Mouse (Mus musculus) kidney, postnatal 4 days (tissue): ENCODE measurements around the gene Hapln4.
A peak's percentile ranks its signal among the peaks of the same experiment; 100 is the strongest.
"Not testable (repeated sequence)": the region's sequence is repeated elsewhere in the genome, so short reads cannot be mapped to it uniquely, and the experiment has no call there.

Experiments
- DNase-seq, 2 experiments: peaks; one replicate each; pipeline ENCODE4 v3.0.0; 2021; ENCODE audit warnings: mixed read lengths in 2 of 2

Hapln4 gene

GRCm38 (mm10) chr8:70083285-70083684 is at the start of gene Hapln4:
Hapln4 (plus strand) TSS chr8:70083457.
- peak; percentile 65 to 76 for DNase-seq

DNA sequence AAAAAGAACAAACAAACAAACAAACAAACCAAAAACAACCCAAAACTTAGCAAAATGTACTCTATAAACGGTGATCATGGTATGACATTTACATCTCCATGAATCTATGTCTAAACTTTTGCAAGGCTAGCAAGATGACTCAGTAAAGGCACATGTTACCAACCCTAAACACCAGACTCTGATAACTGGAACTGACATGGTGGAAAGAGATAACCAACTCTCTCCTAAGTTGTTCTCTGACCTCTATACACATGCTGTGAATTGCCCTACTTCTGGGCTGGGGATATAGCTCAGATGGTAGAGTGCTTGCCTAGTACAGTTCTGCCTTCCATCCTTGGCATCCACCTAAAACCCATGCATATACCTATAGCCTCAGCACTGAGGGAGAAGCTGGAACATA is 45.3 kb upstream of the Hapln4 start:
- DNase-seq: no peak

DNA sequence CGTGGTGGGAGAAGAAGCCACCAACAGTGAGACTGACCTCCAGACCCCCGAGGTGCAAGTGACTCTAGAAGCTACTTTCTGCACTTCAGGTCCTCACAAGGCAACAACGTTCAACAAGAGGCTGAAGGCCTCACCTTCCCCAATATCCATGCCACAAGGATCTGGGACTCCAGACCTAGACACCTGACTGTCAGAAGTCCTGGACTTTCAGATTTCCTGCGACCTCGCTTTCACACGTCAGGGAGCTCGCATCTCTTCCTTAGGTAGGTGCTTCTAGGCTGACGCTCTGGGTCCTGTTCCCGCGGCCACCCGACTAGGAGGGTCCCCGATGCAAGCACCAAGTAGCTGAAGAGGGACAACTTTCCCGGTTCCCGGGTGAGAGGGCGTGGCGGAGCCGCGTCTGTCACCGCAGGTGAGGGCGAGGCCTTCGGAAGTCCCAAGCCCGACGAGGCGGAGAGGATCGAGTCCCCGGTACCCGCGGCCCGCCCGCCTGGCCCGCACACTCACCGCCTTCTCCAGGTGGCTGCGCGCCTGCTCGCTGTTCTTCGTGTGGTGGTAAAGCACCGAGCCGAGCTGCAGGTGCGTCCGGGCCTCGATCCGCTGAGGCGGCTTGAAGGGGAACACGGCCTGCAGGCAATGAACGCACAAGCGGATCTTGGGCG is 41.2 kb upstream of the Hapln4 start:
- DNase-seq: peak in 1 of 2 experiments; percentile 64

- peak; percentile 98 to 99 for DNase-seq
These were observed 40.4 kb upstream of the Hapln4 start, which contains the start of the genes Mau2 and Sugp1 for GRCm38 (mm10) chr8:70042583-70043455. Mau2 (minus strand) TSS chr8:70042734. Sugp1 (plus strand) TSS chr8:70042813.

DNA sequence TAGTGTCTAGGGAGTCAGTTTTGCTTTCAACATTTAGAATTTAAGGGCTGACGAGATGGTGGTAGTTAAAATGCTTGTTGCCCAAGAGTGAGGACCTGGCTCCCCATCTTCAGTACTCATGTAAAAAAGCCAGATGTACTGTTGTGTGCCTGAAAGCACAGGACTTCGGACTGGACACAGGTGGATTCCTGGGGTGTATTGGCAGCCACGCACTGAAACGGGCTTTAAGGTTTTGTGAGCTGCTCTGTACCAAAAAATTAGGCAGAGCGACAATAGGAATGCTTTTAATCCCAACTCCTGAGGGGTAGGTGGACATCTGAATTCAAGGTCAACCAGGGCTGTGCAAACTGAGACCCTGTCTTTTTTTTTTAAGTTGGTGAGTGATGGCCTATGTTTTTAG is 39.3 kb upstream of the Hapln4 start:
- no peak for DNase-seq

DNA sequence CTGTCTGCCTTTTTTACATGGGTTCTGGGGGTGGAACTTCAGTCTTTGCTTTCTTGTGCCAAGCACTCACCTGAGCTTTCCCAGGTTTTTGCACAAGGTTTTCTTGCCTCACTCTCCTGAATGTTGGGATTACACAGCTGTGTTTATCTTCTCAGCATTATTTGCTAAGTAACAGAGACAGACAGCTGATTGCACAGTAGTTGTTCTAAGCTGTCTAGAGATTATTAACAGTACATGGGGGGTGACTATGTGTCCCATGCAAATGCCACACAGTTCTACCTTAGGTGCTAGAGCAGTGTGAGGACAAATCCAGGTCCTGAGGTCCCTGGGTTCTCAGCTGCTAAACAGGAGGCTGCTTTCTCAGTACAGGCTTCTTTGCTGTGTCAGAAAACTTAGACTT is 33.6 kb upstream of the Hapln4 start:
- no peak for DNase-seq

DNA sequence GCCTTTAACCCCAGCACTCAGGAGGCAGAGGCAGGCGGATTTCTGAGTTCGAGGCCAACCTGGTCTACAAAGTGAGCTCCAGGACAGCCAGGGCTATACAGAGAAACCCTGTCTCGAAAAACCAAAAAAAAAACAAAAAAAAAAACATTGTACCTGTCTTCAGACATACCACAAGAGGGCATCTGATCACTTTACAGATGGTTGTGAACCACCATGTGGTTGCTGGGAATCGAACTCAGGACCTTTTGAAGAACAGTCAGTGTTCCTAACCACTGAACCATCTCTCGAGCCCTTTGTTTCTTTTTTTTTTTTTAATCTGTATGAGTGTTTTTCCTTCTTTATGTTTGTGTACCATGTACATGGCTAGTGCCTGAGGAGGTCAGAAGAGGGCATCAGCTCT is 32.8 kb upstream of the Hapln4 start:
- DNase-seq: not testable (repeated sequence)

GRCm38 (mm10) chr8:70057721-70058120 is 25.5 kb upstream of the Hapln4 start:
- DNase-seq: no peak

- DNase-seq: peak in 1 of 2 experiments; percentile 28
These were observed 11.3 kb upstream of the Hapln4 start for GRCm38 (mm10) chr8:70071836-70072440.

- peak; percentile 51 to 68 for DNase-seq
These were observed 10.7 kb upstream of the Hapln4 start, which contains the start of gene Tm6sf2 for GRCm38 (mm10) chr8:70072441-70073069. Tm6sf2 (plus strand) TSS chr8:70072924.

DNA sequence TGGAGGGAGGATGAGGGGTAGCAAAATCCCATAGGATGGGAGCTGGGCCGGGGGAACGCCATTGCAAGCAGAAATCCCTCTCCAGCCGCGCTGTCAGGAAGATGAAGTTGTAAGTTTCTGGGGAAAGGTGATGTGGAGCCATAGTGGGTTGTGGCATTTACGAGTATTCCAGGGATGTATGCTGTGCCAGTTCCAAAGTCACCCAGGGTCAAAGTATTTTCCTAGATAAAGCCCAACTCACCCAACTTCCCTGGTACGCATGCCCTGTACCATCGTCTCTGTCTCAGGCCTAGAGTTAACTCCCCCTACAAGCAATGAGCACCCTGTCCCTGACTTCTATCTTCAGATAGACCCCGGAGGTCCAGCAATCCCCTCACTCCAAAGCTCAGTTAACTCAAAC is 10.1 kb upstream of the Hapln4 start:
- DNase-seq: no peak

GRCm38 (mm10) chr8:70073682-70074081 is 9.6 kb upstream of the Hapln4 start:
- no peak for DNase-seq

DNA sequence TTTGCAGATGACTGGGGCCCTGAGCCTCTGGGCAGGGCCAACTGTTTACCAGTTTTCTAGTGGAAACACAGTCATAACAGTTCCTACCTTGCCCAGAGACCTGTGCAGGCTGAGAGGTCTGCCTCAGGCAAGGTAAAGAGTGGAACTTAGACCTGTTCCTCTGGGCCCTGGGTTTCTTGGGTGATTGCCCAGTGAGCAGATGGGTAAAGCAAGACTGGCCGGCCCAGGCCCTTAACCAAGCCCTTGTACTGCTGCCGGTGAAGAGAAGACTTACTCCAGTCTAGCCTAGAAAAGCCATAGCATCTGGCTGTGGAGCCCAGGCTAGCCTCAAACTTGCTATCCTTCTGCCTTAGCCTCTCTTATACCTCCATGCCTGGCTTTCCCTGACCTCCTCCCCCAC is 1.3 kb upstream of the Hapln4 start:
- DNase-seq: no peak

DNA sequence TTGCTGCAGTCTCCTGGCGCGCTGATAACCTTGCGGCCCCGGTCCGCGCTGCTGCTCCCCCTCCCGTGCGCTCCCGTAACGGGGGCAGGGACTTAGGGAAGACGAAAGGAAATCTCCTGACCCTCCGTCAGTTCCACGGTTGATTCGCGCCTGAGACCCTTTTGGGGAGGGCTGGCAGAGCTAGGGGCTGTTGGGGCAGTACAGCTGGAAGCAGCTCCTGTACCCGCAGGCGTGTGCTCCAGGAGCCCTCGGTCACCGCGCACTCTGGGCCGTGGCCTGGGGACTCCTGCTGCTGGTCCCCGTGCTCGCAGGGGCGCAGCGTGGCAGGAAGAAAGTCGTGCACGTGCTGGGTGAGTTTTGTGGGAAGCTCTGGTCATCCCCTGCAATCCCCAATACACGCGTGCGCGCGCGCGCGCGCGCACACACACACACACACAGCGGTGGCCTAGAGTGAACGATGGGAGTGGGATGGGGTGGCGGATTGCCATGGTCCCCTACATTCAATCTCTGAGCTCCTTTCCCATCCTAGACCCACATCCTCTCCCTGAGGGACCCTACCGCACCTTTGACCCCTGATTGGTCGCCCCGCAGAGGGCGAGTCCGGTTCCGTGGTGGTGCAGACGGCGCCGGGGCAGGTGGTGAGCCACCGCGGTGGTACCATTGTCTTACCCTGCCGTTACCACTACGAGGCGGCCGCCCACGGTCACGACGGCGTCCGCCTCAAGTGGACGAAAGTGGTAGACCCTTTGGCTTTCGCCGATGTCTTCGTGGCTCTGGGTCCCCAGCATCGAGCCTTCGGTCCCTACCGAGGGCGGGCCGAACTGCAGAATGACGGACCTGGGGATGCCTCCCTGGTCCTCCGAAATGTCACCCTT is 1.2 kb downstream of the Hapln4 start:
- DNase-seq: peak; percentile 19 to 27

GRCm38 (mm10) chr8:70086151-70086550 is 2.9 kb downstream of the Hapln4 start:
- no peak for DNase-seq

- peak in 1 of 2 experiments; percentile 10 for DNase-seq
These were observed 4.0 kb downstream of the Hapln4 start for GRCm38 (mm10) chr8:70087237-70087636.

DNA sequence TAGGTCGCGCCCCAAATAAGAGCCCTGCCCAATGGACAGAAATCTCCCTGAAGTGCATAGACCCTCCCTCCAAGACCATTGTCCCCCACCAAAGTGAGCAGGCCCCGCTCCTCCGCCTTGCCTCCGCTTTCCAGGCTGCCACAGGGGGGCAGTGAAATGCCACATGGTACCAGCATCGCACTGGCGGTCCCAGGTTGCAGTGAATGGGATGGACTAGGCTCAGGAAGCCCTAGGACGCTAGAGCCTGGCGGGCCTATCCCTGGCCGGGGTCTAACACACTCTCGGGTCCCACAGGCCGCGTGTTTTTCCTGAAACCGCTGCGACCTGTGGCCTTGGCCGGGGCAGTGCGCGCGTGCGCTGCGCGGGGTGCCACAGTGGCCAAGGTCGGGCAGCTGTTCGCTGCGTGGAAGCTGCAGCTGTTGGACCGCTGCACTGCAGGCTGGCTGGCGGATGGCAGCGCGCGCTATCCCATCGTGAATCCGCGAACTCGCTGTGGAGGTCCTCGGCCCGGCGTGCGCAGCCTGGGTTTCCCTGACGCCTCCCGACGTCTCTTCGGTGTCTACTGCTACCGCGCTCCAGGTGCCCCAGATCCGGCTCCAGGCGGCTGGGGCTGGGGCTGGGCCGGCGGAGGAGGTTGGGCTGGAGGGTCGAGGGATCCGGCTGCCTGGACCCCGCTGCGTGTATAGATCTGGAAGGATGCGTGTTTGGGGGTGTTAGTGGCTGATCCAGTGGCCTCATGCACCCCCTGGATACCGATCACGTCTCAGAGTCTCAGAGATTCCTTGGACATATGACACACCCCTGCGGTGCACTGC is 4.8 kb downstream of the Hapln4 start:
- DNase-seq: peak; percentile 64 to 72

DNA sequence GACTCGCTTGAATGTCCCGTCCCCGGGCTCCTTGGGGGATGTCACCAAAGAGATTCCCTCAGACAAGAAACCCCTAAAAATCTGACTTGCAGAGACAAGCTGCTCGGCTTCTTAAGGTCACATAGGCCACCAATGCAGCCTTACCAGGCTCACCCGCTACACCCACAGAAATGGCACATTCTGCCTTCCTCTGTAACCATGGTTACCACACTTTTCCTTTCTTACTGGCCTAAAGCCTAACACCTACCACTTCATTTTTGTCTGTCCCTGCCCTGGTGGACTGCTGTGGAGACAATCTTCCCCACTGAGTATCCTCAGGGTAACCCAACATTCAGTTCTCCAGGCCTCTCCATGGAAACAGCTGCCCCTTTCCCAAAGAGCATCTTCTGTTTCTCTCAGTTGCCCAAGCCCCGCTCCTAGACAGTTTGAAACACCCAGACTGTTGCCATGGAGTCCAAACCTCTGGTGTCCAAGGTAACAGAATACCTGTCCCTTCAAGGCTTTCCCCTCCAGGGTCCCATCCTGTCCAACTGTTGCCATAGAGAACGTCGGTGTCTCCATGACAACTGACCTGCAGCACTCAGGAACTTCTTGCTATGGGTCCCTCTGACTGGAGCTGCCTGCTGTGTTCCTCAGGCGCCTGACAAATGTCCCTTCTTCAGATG is 6.2 kb downstream of the Hapln4 start:
- DNase-seq: no peak

- DNase-seq: no peak
These were observed 9.5 kb downstream of the Hapln4 start for GRCm38 (mm10) chr8:70092786-70093185.

- no peak for DNase-seq
These were observed 16.0 kb downstream of the Hapln4 start for GRCm38 (mm10) chr8:70099276-70099675.
